Mouse (Mus musculus): ENCODE measurements around the gene Gm10638.

The Gm10638 gene

DNA sequence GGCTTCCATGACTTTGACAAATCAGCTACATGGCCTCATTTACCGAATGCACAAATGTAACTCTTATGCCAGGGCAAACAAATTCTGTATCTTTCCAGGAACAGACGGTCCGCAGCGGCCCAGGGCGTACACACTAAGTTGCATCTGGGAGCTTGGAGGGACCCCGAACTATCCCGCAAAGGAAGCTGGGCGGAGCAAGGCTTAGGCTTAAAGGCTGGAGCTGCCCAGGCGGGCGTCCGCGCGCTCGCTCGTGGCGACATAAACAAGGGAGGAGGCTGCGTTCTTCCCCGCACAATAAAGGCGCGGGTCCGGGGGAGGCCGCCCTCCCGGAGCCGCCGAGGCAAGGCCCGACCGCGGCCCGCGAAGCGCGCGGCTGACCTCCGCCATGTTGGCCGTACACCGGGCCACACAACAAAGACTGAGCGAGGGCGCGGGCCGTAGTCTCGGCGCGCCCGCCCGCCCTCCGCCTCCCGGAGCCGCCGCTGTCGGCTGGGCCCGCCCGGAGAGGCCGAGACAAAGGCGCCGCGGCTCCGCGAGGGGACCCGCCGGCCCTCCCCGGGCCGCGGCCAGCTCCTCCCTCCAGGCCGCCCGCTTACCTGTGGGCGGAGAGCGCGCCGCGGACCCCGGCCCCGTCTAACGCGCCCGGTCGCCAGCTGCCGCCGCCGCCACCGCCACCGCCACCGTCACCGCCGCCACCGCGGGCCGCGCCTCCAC lies at the start of gene Gm10638, which contains the start of gene Siah1a:
Gm10638 (plus strand) TSS at position 479 of the 714 bp plus-strand sequence.
Siah1a (minus strand) TSS at position 714 of the 714 bp plus-strand sequence.
- peak; percentile 80 for DNase-seq

GRCm38 (mm10) chr8:86695703-86696102 lies 49.8 kb upstream of the Gm10638 start:
- no peak for DNase-seq

DNA sequence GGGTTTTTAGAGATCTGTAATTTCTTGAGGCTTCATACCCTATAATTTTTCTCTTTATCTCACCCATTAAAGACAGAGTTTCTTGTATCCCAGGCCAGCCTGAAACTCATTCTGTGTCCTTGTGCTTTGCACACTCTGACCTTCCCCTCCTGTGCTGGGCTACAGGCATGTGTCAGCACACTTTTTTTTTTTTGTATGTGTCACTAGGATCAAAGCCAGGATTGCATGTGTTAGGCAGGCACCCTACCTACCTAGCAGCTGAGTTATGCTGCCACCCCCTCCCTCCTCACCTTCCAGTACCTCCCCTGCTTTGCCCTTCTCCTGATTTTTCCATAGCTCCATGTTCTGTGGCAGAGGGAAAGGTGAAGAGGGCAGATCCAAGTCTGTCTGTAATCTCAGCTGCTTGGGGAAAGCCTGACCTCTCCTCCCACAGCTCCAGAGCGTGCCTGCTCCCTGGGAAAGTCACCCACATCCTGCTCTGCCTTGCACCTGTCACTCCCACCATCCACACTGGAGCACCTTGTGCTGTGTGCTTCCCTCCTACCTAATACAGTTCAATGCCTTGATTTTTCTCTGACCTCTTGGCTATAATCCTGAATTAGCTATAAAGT lies 46.6 kb upstream of the Gm10638 start:
- DNase-seq, result no peak

DNA sequence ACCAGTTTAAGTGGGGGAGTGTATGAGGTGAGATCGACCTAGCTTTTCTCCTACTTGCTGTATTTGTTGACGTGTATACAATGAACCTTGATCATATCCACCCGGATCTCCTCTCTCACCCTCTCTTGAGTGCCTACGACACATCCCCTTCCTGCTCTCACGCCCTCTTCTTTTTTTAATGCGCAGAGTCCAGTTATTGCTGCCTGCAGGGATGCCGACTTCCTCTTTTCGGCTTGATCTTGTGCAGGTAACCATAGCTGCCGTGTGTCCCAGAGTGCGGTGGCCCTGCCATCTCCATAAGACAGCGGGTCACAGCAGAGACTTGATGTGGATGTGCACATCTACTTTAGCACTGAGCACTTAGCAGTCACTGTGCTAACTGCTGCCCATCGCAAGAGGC lies 46.0 kb upstream of the Gm10638 start:
- no peak for DNase-seq

- no peak for DNase-seq
These were observed 43.0 kb upstream of the Gm10638 start for GRCm38 (mm10) chr8:86702453-86702852.

DNA sequence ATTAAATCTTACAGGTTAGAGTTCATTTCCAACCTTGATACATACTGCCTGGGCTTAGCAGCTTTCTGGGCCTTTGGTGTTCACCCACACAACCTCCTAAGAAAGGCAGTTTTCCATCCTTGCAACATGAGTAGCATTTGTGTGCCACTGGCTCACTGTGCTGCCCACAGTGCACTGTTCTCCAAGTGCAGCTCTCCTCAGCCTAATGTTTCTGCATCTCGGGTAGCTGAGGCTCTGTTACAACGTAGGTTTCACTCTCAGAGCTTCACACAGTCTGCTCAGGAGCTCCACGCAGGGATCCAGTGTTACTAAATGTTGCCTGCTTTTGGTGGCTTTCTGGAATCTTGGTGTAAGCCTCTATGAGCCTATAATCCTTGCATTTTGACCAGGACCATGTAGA lies 40.2 kb upstream of the Gm10638 start:
- no peak for DNase-seq

GRCm38 (mm10) chr8:86706756-86707155 lies 38.7 kb upstream of the Gm10638 start:
- DNase-seq, result no peak

DNA sequence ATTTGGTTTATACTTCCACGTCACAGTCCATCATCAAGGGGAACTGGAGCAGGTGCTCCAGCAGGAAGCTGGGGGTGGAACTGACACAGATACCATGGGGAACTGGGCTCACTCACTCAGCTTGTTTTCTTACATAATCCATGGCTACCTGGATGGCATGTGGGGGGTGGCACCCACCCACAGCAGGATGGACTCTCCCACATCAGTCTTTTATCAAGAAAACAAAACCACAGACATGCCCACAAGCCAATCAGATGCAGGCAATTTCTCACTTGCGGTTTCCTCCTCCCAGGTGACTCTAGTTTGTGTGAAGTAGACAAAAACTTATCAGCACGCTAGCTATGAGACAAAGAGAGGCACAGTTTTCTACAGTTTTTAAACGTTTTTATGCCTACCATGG lies 37.6 kb upstream of the Gm10638 start:
- no peak for DNase-seq

GRCm38 (mm10) chr8:86712594-86712993 lies 32.9 kb upstream of the Gm10638 start:
- DNase-seq, result no peak

DNA sequence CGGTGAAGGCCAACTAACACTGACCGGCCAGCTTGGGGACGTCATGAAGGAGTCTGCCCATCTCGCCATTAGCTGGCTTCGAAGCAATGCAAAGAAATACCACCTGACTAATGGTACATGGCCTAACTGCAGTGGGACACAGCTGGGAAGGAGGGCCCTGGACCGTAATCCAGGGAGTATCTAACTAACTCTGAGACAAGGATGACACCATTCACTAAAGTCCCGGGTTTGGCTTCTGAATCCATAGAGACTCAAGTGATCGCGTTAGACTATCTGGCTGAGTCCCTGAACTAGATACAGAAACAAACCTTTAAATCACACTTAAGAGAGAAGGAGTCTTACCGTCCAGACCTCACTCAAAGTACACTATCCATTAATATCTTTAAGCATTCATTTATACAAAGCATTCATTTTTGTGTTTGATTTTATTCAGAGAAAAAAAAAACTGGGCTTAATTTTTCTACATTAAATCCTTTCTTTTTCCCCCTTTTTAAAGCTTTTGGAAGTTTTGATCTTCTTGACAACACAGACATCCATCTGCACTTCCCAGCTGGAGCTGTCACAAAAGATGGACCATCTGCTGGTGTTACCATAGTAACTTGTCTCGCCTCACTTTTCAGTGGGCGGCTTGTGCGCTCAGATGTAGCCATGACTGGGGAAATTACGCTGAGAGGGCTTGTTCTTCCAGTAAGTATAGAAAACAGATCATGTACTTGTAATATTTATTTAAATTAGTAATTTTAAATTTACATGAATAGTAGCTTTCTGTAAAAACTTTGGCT lies 31.9 kb upstream of the Gm10638 start:
- no peak for DNase-seq

- no peak for DNase-seq
These were observed 27.0 kb upstream of the Gm10638 start for GRCm38 (mm10) chr8:86718332-86718994.

GRCm38 (mm10) chr8:86719368-86719767 lies 26.1 kb upstream of the Gm10638 start:
- DNase-seq, result no peak

DNA sequence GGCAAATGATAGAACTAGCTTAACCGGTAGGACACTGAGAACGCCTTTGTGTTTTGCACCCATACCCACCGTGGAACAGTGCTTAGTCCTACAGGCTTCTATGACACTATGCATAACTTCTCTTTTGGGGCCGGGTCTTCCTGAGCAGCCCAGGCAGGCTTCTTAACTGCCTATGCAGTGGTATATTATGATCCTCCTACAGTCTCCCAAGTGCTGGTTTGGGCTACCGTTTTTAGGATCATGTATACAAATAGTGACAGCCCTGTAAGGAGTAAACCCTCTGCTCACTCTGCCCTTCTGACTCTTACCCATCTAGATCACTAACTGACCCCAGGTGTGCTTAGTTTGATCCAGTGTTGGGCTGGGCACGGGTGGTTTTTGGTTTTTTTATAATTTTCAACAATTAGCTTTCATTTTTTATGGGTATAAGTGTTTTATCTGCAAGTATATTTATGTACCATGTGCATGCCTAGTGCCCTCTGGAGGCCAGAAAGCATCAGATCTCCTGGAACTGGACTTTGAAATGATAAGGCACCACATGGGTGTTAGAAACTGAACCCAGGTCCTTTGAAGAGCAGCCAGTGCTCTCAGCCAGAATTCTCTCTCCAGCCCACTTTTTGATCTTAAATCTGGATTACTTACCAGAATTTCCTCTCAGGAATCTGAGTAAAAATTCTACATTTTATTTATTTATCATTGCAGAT lies 24.6 kb upstream of the Gm10638 start:
- no peak for DNase-seq

DNA sequence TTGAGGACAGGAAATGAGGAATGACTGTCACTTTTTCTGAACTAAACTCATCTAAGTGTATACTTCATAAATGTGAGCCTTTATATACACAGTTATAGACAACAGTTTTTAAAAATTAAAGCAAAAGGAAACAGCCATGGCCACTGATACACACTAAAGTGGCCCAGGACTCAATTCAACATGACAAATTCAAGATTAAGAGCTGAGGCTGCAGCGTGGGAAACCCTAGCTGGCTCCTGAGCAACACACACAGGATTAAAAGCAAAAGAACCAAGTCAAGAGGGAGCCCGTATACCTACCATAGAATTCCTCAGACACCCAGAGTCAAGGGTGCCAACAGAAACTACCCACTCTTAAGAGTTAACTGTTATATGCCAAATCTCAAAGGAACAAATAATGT lies 24.0 kb upstream of the Gm10638 start:
- no peak for DNase-seq

DNA sequence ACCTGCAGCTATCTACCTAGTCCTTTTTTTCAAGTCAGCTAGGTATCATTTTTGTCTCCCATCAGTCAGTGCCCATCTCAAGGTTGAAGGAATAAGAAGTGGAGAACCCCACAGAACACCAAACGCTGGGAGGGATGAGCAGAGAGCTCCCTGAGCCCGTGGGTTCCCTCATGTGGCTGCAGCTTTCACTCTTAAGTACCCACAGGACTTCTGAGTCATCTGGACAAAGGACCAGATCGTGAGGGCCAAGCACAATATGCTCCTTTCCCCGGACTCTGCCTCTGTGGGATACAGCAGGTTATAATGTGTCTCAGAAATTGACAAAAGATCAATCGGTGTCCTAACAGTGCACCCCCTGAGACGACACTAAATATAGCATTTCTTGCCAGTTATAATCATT lies 18.5 kb upstream of the Gm10638 start:
- DNase-seq, result no peak

GRCm38 (mm10) chr8:86728224-86728950 lies 17.1 kb upstream of the Gm10638 start:
- peak; percentile 33 for DNase-seq

- no peak for DNase-seq
These were observed 15.2 kb upstream of the Gm10638 start for GRCm38 (mm10) chr8:86730303-86730702.

DNA sequence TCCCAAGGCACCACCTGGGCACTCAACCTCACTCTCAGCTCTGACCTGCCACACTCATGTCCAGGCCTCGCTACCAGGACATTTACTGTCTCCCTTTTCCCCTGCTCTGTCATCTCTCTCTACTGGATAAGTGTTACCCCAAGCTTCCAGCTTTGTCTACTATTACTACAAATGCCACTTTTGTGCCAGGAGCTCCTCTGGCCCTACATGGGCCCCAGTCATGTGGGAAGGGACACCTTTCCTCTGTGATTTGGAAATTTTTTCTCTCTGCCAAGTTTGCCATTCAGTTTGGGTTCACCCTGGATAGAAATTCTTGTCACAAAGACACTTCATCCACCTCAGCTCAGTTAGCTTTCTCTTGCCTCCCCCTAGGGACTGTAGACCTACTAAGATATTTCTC lies 14.6 kb upstream of the Gm10638 start:
- no peak for DNase-seq

GRCm38 (mm10) chr8:86734171-86734570 lies 11.3 kb upstream of the Gm10638 start:
- DNase-seq, result no peak

DNA sequence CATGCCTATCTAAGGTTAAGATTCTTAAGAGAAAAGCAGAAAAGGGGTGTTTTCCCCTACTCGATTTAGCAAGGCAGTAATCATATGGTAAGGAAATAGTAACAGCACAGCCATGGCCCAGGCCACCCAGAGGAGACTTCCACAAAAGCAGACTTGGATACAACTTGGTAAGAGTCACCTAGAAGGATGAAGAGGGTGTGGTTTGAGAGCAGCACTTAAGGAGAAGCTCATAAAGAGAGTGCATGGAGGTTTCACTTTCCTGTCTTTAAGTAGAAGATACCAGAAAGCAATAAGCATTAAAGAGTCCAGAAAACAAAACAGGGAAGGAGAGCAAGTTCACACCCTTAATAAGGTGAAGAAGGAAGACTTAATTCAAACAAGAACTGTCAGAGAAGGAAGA lies 10.5 kb upstream of the Gm10638 start:
- DNase-seq, result no peak

GRCm38 (mm10) chr8:86735446-86736111 lies 9.9 kb upstream of the Gm10638 start:
- DNase-seq, result no peak

Data from kidney, postnatal 14 days (tissue).